Mouse (Mus musculus) adrenal gland, postnatal 25 days (tissue): ENCODE measurements around the gene Tdrd9. TPM values are rescaled to one million over a fixed set of nuclear protein-coding genes. Genes with fewer than 3 reads are reported as not detected.

Experiments used
- DNase-seq: peaks from one replicate; pipeline ENCODE4 v3.0.0; 2021; ENCODE audit warnings: mixed read lengths
- microRNA-seq, 2 experiments: library from miRNA; unstranded; fragments of <30 nt; microRNA quantifications; one replicate each; pipeline ENCODE4 v1.2.0; 2021
- total RNA-seq: library from RNA; stranded (reverse); gene quantifications from 2 replicates; pipeline ENCODE4 v1.2.3, GENCODE M21; 2021

The Tdrd9 gene
- total RNA-seq, 1 experiment from 2014 or later, result not detected

GRCm38 (mm10) chr12:112107685-112108084 is 136.3 kb downstream of the Tdrd9 start:
- DNase-seq, result no peak

- DNase-seq, result no peak
Observed at GRCm38 (mm10) chr12:112108696-112109445, 137.5 kb downstream of the Tdrd9 start.

- DNase-seq, result no peak
Observed at GRCm38 (mm10) chr12:112109701-112110100, 138.3 kb downstream of the Tdrd9 start.

GRCm38 (mm10) chr12:112111323-112111722 is 140.0 kb downstream of the Tdrd9 start:
- peak; percentile 52 for DNase-seq

- DNase-seq, result no peak
Observed at GRCm38 (mm10) chr12:112112235-112112634, 140.9 kb downstream of the Tdrd9 start.

- no peak for DNase-seq
Observed at GRCm38 (mm10) chr12:112112686-112113396, 141.5 kb downstream of the Tdrd9 start.

- DNase-seq, result peak; percentile 86
Observed at GRCm38 (mm10) chr12:112113710-112114109, 142.4 kb downstream of the Tdrd9 start.

- no peak for DNase-seq
Observed at GRCm38 (mm10) chr12:112117006-112117405, 145.6 kb downstream of the Tdrd9 start.

- no peak for DNase-seq
Observed at GRCm38 (mm10) chr12:112117649-112118048, 146.3 kb downstream of the Tdrd9 start.

Small RNA genes within 50 kb of the gene (microRNA-seq; reads per million reads assigned to microRNA genes)
- gene Mir3073a (0 reads per million in 2 experiments), gene Mir3073b (0 reads per million in 2 experiments)

Other genes starting within 250 kb of the Tdrd9 start
- gene Klc1, start 212.7 kb upstream of the Tdrd9 start, total RNA-seq, result 118 and 144 TPM in 2 replicates
- 14.7 and 17.7 TPM in 2 replicates for gene Xrcc3, start 157.7 kb upstream of the Tdrd9 start, total RNA-seq
- gene Zfyve21, start 157.4 kb upstream of the Tdrd9 start, total RNA-seq, result 99.4 and 105 TPM in 2 replicates
- gene Ppp1r13b, start 63.4 kb upstream of the Tdrd9 start, total RNA-seq, result 16.3 and 18.1 TPM in 2 replicates
- 333 and 344 TPM in 2 replicates for gene Atp5mpl, start 4.6 kb upstream of the Tdrd9 start, total RNA-seq
- not detected in 2 replicates for gene Rd3l, start 9.8 kb downstream of the Tdrd9 start, total RNA-seq
- 35.6 and 47.0 TPM in 2 replicates for gene Aspg, start 135.1 kb downstream of the Tdrd9 start, total RNA-seq
- 7.4 and 13.7 TPM in 2 replicates for gene Kif26a, start 174.6 kb downstream of the Tdrd9 start, total RNA-seq